Mouse (Mus musculus) spleen, adult 12 weeks (tissue): ENCODE data around the gene Mmp24.
A peak's percentile ranks its signal among the peaks of the same experiment; 100 is the strongest.
"Not testable (repeated sequence)": the region's sequence is repeated elsewhere in the genome, so short reads cannot be mapped to it uniquely, and the experiment has no call there.

Experiments
- DNase-seq: peaks from one replicate; pipeline ENCODE4 v3.0.0; 2022; ENCODE audit warnings: low spot score

The Mmp24 gene

DNA sequence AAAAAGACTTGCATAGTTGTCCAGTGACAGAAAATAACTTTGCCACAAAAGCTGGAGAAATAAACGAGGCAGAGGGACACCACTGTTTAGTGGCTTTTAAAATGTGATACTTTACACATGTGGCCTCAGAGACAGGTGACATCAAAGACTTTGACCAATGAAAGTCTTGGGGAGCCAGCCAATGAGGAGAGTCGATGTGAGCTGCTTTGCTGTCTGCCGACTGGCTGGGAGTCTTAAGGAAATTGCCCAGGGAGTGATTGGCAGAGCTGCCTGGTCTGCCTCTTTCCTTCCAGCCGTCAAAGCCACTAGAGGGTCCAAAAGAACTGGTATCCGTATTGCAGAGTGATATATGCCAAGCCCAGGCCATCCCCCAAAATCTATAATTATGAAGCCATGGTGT lies 39.7 kb downstream of the Mmp24 start:
- no peak for DNase-seq

DNA sequence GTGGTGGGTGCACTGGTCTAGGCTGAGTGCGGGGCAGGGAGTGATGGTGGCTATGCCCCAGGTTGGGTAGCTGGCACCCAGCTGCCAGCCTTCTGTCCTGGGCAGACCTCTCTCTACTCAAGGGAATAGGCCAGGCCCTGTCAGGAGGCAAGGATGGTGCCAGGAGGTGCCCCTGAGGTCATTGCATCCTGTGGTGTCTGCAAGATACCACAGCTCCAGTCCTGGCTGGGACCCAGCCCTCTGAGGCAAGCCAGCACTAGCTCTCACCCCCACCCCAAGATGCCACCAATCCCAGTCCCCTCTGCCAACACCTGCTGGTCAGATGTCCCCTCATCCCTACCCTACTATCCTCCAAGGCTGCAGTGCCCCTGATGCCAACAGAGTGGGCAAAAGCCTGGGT lies 41.0 kb downstream of the Mmp24 start:
- DNase-seq: no peak

DNA sequence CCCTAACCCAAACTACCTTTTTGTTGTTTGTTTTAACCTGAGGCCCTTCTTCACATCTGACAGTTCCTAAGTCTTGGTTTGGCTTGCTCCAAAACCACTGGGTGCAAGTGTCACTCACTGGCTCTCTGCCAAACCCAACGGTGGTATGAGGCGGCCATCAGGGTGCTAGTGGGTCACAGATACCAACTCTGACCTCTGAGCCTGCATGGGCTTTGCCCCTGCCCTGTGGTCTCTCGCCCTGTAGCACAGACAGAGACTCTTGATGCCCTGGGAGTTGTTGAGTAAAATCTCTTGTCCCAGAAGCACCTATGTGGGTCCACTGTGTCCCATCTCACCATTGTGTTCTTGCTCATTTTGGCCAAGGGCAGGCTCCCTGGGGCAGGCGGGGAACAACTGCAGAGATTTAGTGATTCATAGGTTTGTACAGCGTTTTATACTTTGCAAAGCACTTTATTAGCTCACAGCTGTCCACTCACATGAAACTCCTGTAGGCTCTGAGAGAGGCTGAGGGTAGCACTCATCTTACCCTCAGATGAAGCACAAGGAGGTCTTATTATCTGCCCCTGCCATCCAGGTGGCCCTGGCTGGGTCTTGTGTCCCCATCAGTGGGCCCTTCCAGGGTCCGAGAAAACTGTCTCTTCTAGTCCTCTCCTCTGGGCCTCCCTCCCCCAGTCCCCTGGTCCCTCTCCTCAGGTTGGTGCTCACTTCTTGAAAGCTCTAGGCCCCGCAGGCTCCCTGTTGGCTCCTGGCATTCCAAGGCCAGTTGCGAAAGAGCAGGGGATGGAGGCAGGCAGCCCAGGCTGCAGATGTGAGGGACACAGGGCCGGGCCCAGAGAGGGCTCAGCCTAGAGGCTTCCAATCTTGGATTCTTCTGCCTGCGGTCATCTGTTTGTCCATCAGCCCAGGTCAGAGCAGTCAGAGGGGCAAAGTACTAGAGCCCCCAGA lies 42.4 kb downstream of the Mmp24 start:
- DNase-seq: no peak

DNA sequence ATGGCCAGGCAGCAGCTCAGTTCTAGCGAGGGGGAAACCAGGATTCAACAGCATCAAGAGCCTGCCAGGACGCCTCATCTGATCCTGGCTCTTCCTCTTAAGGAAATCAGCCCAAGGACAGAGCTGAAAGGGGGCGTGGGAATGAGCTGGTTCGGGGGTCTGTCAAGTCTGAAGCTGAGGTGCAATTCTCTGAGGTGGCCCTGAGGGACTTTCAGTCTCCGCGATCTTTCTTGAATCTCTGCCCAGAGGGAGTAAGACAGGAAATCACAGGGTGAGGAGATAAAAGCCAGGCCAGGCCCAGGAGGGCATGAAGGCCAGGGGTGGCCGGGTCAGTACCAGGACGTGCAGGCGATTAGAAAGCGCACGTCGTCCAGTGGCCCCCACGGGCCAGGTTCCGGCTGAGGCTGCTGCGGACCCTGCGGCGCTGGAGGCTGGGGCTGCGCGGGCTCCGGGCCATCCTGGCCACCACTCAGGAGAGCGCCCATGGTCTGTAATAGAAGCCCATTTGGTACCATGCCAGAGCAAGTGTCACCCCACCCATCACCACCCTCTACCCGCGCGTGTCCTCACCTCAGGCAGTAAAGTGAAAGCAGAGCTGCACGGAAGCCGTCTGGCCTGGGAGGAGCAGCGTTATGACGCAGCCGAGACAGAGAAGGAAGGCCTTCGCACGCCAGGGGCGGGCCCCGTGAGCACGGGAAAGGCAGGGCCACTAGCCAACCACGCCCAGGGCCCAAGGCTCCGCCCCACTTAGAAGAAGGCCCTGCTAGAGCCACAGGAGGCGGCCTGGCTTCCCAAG lies 43.7 kb downstream of the Mmp24 start:
- DNase-seq: peak; percentile 78

DNA sequence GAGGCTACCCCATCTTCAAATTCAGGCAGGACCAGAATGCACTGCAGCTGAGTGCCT lies 44.1 kb downstream of the Mmp24 start, which contains the start of gene BC029722:
BC029722 (minus strand) TSS at position 35 of the 57 bp plus-strand sequence.
- no peak for DNase-seq

DNA sequence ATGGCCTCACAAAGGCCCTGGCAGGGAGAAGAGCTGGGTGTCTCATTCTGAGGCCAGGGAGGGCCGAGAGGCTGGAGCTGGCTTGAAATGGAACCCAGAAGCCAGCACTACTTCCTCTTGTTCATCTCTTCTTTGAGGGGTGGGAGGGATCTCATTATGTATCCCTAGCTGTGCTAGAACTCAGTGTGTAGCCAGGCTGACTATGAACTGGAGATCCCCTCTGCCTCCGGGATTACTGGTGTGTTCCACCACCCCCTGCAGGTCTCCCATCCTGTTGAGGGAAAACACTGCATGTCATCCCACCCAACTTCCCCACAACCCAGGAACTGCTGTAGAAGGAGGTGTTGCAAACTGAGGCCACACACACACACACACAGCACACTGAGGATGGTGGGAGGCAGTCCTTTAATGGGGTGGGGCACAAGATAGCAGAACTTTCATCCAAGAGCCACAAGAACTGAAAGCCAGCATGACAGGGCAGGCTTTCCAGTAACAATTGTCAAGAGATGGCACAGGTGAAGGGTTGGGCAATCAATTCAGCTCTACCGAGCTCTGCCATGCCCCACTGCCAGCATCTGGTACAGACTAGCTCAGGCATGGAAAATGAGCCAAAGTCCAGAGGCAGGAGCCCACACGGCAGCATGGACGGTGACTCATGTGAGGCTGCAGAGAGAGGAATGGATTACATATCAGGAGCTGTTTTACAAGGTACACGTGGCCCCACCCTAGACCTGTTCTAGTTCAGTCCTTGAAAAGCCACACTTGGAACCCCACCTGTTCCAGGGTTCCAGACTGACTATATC lies 44.5 kb downstream of the Mmp24 start:
- no peak for DNase-seq

DNA sequence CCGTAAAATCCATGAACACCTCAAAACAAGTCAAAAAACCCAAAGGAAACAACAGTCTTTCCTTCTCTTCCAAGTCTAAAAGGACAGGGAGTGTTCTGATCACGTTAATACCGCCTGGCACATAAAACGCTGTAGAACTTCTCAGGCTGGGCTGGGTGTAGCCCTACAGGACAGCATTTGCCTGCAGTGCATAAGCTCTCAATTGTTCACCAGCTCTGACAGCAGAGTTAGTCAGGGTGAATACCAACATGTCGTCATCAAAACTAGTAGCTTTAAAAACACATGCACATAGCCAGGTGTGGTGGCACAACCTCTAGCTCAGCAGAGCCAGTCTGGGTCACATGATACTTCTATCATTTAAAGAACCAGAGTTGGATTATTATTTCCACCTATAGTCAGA lies 45.6 kb downstream of the Mmp24 start:
- no peak for DNase-seq

DNA sequence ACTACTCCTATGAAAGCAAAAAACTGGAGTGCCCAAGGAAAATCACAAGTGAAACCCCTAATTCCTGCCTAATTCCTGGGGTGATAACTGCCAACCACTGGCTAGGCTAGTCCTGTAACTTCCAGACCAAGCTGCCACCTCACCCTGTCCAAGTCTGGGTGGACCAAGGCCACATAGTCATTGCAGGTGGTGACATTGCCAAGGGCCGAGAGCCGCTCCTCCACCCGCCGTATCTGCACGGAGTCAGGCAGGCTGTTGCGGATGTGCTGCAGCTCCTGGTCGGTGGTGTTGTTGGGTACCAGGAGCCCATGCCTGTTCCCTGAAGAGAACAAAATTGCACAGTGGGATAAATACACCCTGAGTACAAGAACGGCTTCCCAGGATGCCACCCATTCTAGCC lies 48.6 kb downstream of the Mmp24 start:
- no peak for DNase-seq

DNA sequence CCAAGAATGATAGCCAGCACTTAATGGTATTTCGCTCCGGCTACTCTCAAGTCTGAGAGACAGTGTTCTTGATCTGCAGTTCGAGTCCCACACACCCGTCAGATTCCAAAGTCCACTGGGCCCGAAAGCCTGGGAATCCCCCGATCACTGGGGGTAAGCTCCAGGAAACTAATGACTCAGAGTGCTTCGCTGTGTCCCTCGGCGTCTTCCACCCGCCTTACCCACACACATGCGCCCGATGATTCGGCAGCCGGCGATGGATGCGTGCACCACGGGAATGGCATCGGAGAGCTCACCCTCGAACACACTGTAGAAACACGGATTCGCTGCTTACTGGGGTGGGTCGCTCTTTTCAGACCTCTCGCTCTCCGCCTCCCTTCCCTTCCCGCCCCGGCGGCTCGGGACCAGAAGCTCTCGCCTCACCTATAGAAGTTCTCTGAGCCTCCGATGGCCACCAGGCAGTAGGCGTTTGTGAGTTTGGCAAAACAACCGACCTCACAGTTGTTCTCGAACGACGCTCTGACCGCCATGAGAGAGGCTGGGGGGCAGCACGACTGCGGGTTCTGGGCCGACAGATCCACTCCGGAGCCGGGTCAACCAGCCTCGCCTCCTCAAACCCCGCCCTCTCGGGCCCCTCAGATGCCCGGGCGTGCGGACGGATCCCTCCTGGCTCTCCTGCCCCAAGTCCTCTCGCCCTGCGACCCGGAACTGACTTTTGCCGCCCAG lies 50.9 kb downstream of the Mmp24 start:
- peak; percentile 26 for DNase-seq

DNA sequence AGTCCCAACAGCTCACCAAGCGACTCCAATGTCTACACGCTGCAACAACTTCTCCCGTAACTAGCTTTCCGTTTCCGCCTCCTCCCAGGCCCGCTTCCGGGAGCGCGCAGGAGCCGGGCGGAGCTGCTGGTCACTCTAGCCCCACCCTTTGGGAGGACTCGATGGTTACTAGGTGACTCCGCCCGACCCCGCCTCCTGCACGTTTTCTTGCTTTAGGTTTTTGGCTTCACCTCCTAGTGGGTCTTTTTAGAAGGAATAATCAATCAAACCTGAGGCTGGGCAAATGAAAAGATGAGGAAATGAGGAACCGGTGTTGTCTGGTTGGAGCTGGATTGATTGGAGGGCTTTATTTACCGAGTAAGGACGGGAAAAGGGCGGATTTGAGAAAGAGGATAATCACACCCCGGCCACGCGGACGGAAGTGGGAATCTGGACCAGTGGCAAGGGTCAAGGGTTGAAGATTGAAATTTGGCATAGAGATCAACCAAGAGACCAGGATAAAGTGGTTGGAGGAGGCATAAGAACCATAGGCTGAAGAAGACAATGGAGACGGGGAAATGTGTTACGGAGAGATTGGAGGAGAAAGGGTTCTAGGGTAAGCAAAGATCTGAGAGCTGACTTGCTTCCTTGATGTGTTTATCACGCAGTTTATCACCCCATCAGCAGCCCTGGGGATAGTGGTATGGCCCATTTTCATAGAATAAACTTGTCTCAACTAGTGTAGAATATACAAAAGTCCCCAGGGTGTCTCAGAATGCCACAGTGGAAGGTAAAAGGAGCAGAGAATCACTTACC lies 51.7 kb downstream of the Mmp24 start, which contains the start of gene Eif6:
Eif6 (minus strand) TSS at position 296 of the 795 bp plus-strand sequence.
- DNase-seq: peak; percentile 62

DNA sequence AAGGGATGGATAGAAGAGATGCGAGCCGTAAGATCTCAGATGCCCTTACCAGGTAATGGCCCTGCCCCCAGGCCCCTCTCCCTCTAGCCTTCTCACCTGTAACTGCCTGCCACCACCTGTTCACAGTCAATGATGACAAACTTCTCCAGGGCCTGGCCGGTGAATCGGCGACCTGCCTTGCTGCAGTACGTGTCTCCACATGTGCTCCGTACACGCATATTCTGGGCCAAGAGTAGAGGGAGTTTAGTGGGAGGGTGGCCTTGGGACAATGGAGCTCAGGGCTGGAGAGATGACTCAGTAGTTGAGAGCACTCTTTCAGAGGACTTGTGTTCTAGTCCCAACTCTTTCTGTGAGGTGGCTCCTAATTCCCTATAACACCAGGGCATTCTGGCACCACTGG lies 55.7 kb downstream of the Mmp24 start:
- no peak for DNase-seq

DNA sequence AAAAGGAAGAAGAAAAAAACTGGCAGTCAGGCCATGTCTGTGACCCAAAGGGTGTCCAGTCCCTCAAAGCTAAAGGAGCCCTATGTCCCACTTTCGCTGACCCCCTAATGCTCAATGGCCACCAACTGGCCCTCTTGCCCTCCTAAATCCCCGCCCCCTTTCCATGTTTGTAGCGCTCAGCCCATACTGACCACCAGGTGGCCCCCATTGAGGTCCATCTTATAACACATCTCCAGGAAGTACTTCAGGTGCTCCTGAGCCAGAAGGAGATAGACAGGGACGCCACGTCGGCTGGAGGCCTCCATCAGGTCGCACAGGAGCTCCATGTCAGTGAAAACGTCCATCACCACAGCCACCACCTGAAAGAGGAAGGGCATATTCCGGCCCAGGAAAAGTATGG lies 56.2 kb downstream of the Mmp24 start:
- DNase-seq: no peak

DNA sequence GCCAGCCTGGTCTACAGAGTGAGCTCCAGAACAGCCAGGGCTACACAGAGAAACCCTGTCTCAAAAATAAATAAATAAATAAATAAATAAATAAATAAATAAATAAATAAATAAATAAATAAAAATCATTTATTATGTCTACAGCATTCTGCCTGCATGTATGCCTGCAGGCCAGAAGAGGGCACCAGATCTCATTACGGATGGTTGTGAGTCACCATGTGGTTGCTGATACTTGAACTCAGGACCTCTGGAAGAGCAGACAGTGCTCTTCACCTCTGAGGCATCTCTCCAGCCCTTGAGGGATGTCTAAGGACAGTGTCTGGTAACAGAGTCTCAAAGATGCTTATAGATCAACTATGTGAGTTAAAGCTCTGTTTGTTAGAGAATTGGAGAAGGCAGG lies 56.9 kb downstream of the Mmp24 start:
- DNase-seq: not testable (repeated sequence)

DNA sequence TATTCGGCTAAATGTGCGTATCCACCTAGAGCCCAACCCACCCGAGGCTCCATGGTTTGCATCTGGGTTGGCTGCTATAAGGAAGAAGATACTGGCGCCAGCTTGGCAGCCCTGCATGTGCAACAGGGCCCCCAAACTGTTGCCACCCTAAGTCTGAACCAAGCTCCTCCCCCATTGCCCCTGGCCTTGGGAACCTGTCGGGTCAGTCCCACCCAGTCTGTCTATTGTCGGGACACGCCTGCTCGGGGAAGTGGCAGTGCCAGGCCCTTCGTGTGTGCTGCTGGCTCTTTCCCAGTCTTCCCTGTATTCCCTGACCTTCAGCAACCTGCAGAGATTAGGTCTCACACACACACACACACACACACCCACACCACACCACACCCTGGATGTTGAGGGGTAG lies 59.6 kb downstream of the Mmp24 start, which contains the start of gene Fam83c:
Fam83c (minus strand) TSS at position 123 of the 400 bp plus-strand sequence.
- DNase-seq: no peak

DNA sequence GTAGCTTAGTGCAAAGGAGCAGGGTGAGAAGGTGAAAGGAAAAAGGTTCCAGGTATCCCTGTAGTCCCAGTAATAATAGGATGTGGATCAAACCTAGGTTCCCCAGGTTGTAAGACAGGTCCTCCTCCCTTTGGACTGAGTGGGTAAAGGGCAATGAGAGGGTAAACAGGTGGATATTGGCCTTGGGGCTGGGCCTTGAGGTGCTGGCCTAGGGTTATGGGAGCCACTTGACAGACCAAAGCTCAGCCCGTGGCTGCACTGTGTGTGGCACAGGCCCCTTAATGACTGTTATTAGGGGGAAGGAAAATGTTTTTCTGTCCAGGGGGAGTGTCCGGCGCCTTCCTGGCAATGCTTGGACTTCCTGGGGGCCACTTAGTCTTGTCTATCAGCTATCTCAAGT lies 62.8 kb downstream of the Mmp24 start:
- no peak for DNase-seq

DNA sequence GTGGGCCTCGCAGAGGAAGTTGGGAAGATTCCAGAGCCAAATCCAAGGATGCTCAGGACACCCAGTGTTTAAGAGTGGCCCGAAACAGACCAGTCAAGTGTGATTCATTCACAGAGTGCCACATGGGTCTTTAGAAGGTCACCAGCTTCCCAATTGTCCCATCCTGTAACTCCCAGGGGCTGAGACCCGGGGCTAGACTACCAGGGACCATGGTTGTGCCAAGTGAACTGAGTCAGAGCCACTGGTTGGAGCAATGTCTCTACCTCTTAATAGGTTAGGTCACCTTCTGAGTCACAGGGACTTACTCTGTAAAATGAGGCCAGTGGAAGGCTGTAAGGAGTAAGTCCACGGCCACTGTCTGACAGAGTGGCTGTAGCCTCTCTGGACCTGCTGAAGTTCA lies 63.8 kb downstream of the Mmp24 start:
- no peak for DNase-seq

DNA sequence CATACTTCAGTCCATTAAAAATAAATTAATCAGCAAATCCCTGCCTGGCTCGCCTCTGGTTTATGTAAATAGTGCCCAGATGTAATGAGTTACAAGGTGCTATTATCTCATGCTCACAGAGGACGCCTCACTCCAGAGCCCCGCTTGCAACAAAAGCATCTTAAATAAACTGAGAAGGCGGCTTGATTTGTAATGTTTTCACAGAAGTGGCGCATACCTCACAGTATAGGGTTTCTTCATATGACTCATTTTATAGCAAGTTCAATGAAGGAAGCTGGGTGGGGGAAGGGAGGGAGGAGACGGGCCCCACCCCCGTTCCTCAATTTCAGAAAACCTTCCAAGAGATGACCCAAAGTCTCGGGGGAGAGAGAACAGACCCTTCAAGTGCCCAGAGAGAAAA lies 71.8 kb downstream of the Mmp24 start:
- no peak for DNase-seq

DNA sequence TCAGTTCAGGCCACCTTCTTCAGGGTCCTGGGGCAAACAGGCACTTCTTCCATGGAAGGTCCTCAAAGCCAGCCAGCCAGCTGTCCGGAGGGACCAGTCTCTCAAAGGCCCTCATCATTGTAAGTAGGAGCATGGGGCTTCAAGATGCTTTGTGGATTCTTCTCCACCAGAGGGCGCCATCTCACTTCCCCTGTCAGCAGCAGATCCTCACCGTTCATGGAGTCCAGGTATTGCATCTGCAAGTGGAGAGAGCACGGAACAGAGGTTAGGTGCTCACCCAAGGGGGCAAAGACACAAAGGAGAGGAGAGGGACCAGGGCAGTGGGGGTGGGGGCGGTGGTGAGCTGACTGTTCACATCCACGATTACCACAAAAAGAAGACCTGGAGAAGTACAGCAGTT lies 73.1 kb downstream of the Mmp24 start:
- DNase-seq: peak; percentile 59

DNA sequence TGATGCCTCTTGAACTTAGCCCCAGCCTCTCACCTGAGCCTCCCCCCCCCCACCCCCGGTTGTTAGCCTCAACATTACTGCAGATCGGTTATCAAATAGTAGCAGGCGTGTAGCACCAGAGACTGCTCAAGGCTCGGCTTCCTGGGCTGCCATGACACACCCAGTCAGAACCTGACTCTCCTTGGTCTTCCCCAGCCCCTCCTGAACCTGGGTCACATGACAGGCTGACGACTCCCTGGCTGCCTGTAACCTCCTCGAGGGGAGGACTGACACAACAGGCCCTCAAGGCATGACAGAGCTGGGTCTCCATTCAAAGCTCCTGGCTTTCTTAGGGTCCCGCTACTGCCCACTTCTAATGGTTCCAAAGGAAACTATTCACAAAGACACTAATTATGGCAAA lies 74.3 kb downstream of the Mmp24 start:
- DNase-seq: no peak

DNA sequence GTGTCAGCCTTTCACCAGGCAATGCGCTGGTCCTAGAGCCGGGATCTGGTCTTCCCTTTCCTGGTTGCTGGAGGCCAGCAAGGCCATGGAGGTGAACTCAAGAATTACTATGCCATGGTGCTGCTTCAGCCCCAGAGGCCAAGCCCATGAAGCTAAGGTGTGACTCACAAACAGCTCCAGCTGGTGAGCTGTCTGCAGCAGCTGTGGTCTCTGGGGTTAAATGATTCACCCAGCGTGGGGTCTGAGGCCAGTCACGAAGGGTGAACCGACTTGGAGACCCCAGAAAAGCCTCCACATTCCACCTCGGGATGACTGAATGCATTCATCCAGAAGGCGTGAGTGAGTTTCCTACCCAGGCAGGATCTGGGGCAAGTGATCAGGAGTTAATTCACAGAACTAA lies 75.0 kb downstream of the Mmp24 start:
- no peak for DNase-seq

DNA sequence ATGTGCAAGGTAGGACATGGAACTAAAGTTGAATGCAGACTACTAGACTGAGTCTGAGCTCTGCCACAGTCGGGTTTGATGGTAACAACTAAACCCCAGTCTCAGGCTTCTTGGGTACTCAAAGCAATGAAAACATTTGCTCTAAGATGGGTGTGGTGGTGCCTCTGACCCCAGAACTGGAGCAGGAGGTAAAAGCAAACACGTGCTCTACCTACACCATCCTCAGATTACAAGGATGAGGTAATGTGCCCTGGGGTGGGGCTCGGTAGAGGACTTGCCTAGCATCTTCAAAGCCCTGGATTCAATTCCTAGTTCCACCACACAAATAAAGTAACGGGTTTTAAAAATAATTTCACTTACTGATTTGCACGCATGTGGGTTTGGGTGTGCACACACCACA lies 77.4 kb downstream of the Mmp24 start:
- no peak for DNase-seq
